Mouse (Mus musculus) liver, adult 2 months (tissue): ENCODE results near the gene Ccdc184.

Experiments used
- CTCF ChIP-seq: fragments of 200-500 bp; IDR thresholded peaks from 2 replicates; pipeline ENCODE4 v1.5.1; 2011; ENCODE audit warnings: low read depth, low read length, control low read depth
- POLR2A ChIP-seq: fragments of 200-500 bp; IDR thresholded peaks from 2 replicates; pipeline ENCODE4 v1.6.1; 2011; ENCODE audit warnings: low read length, control low read depth; ENCODE audit not compliant: insufficient read depth; ENCODE audit errors: extremely low read depth

- TF ChIP-seq POLR2A (no peak), CTCF (peak; percentile 81)
Measured at GRCm38 (mm10) chr15:98181132-98181711, 14.3 kb downstream of the Ccdc184 start.
